ENCODE assay signal across 12 mouse cellular contexts in the genomic region with DNA sequence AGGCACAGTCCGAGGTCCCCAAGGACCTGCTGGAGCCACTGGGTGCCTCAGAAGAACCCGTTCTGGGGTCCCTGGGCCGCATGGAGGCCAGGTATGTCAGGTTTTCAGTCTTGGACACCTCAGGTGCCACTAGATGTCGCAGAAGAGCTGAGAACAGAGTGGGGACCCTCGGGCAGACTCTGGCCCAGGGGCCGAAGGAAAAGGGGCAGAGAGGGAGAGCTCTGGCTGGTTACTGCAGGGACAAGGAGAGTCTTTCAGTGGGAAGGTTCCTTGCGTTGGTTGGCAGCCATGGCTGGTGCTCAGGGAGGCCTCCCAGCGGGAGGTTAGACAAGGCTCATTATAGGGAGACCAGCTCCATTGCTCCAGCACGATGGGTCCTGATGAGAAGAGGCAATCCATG.
A peak's percentile ranks its signal among the peaks of the same experiment; 100 is the strongest.
DNase-seq lines count a peak whose midpoint lies in the region; ATAC-seq and TF ChIP-seq lines count a peak whose summit lies in the region.
"Had no signal": no experiment of that assay in that cellular context is flagged by ENCODE, and none has a peak within 500 bp of the region (broad histone marks: within the 10 kb centered on the region; RNA-seq: fewer than 3 reads in every experiment).

No protein-coding gene starts in this region.

- ATAC-seq in heart, embryonic 13.5 days (ENCODE audit: extremely low read depth, insufficient number of reproducible peaks, low FRiP score, low TSS enrichment) = no peak
- no peak; the same call in 1 of the 2 replicates for ATAC-seq in lung, embryonic 14.5 days (ENCODE audit: insufficient read depth)
- ATAC-seq in kidney, postnatal 0 days (replicated peaks; ENCODE audit: low FRiP score, low read depth) = 0 out of 2 replicates have a peak, but pooled peaks have one; percentile 29

- no peaks in the 10 kb centered on the region for H3K27me3 ChIP-seq in heart, embryonic 13.5 days (replicated peaks)
- H3K27me3 ChIP-seq in lung, embryonic 14.5 days (ENCODE audit: insufficient read depth, low read length) = no peaks in the 10 kb centered on the region
- no peaks in the 10 kb centered on the region for H3K27me3 ChIP-seq in kidney, postnatal 0 days (ENCODE audit: insufficient read depth, low read length)
- H3K27me3 ChIP-seq: heart, embryonic 12.5 days had no signal

- H3K36me3 ChIP-seq in heart, embryonic 13.5 days = no peaks in the 10 kb centered on the region
- no peaks in the 10 kb centered on the region for H3K36me3 ChIP-seq in lung, embryonic 14.5 days (ENCODE audit: insufficient read depth)
- no peaks in the 10 kb centered on the region for H3K36me3 ChIP-seq in kidney, postnatal 0 days (ENCODE audit: insufficient read depth, low read length)
- H3K36me3 ChIP-seq: heart, embryonic 12.5 days had no signal

- H3K27ac ChIP-seq in heart, embryonic 13.5 days (replicated peaks) = no peak overlapping the region
- no peak overlapping the region for H3K27ac ChIP-seq in lung, embryonic 14.5 days (ENCODE audit: low read depth)
- H3K27ac ChIP-seq in kidney, postnatal 0 days = no peak overlapping the region
- H3K27ac ChIP-seq in left cerebral cortex, adult 2 months = no peak overlapping the region
- H3K27ac ChIP-seq: gastrocnemius, adult 2 months had no signal

- TF ChIP-seq CTCF in lung, embryonic 14.5 days (IDR thresholded peaks at IDR 0.05; ENCODE audit: low read depth) = peak; percentile 31; the same call in 1 of the 2 replicates
- TF ChIP-seq CTCF in kidney, postnatal 0 days (IDR thresholded peaks at IDR 0.05; ENCODE audit: low read depth) = peak; percentile 37; the same call in 1 of the 2 replicates
- TF ChIP-seq CTCF in left cerebral cortex, adult 2 months (IDR thresholded peaks at IDR 0.05) = no peak; the same call in 1 of the 2 replicates

- no peaks in the 10 kb centered on the region for H3K9me3 ChIP-seq in heart, embryonic 13.5 days
- no peaks in the 10 kb centered on the region for H3K9me3 ChIP-seq in lung, embryonic 14.5 days (ENCODE audit: low read depth, low read length)
- no peaks in the 10 kb centered on the region for H3K9me3 ChIP-seq in kidney, postnatal 0 days (replicated peaks; ENCODE audit: low read length)
- H3K9me3 ChIP-seq: heart, embryonic 12.5 days had no signal

- intact Hi-C loops in heart, postnatal 36 days (cut with DNase I) = no loop called here
- intact Hi-C loops in left cerebral cortex, adult 2 months (cut with DNase I) = no loop called here

- H3K9ac ChIP-seq in heart, embryonic 13.5 days = no peak overlapping the region
- H3K9ac ChIP-seq in lung, embryonic 14.5 days = no peak overlapping the region
- no peak overlapping the region for H3K9ac ChIP-seq in kidney, postnatal 0 days (ENCODE audit: low read depth, low read length)
- H3K9ac ChIP-seq: heart, embryonic 12.5 days had no signal

- 29% methylated on average over 9 of the region's 9 CpGs for WGBS in heart, embryonic 13.5 days
- 36% methylated on average over 9 of the region's 9 CpGs for WGBS in lung, embryonic 14.5 days
- WGBS in kidney, postnatal 0 days = 45% methylated on average over 9 of the region's 9 CpGs

- H3K4me3 ChIP-seq in heart, embryonic 13.5 days = no peak overlapping the region
- H3K4me3 ChIP-seq in lung, embryonic 14.5 days (ENCODE audit: low read depth, low read length) = no peak overlapping the region
- no peak overlapping the region for H3K4me3 ChIP-seq in kidney, postnatal 0 days (replicated peaks; ENCODE audit: low read depth, low read length)
- no peak overlapping the region for H3K4me3 ChIP-seq in left cerebral cortex, adult 2 months
- H3K4me3 ChIP-seq: gastrocnemius, adult 2 months; heart, embryonic 12.5 days had no signal

- DNase-seq in heart, postnatal 36 days = no peak
- DNase-seq in lung, embryonic 14.5 days = peak; percentile 8
- no peak for DNase-seq in lung, postnatal 36 days
- peak; percentile 79 for DNase-seq in R1 (ENCODE audit: low read depth, low spot score)
- DNase-seq in kidney, postnatal 0 days (ENCODE audit: low spot score) = no peak
- DNase-seq in left cerebral cortex, adult 2 months (ENCODE audit: extremely low spot score in 1 of 2, low spot score in 2 of 2) = no peak
- DNase-seq in cerebellum, adult 9-10 months = no peak
- DNase-seq: adrenal gland, postnatal 14 days; gastrocnemius, adult 2 months; right cerebral cortex, adult 18-20 months had no signal

- no peaks in the 10 kb centered on the region for H3K4me1 ChIP-seq in heart, embryonic 13.5 days
- no peaks in the 10 kb centered on the region for H3K4me1 ChIP-seq in lung, embryonic 14.5 days (ENCODE audit: insufficient read depth)
- no peaks in the 10 kb centered on the region for H3K4me1 ChIP-seq in kidney, postnatal 0 days (replicated peaks; ENCODE audit: insufficient read depth, low read length)
- H3K4me1 ChIP-seq: heart, embryonic 12.5 days had no signal

- H3K4me2 ChIP-seq in heart, embryonic 13.5 days = 0 out of 2 replicates have a peak overlapping the region, but pooled peaks have one; percentile 4
- H3K4me2 ChIP-seq in lung, embryonic 14.5 days = no peak overlapping the region
- H3K4me2 ChIP-seq in kidney, postnatal 0 days (ENCODE audit: low read length) = no peak overlapping the region
- H3K4me2 ChIP-seq: heart, embryonic 12.5 days had no signal

Comparison
In these comparisons a context has a peak if more than half of its experiments do, and no peak if none do; other contexts are left out.
1. DNase-seq: peak in lung, embryonic 14.5 days (single experiment) and R1 (single experiment); none in heart, postnatal 36 days (0 of 2), lung, postnatal 36 days (single experiment), kidney, postnatal 0 days (single experiment), left cerebral cortex, adult 2 months (0 of 2) and cerebellum, adult 9-10 months (single experiment).